Mouse (Mus musculus) retina, postnatal 7 days (tissue): ENCODE measurements around the gene Mst1.

Source experiments
- DNase-seq: peaks from one replicate; pipeline ENCODE4 v3.0.0-alpha.2; 2012; ENCODE audit warnings: low read depth, low spot score

Gene Mst1

GRCm38 (mm10) chr9:108080168-108080567 lies at the start of gene Mst1:
TSS of gene Mst1 (plus strand) at chr9:108080436.
- no peak for DNase-seq

GRCm38 (mm10) chr9:108032126-108032525 lies 48.1 kb upstream of the Mst1 start:
- no peak for DNase-seq

- DNase-seq = no peak
These were observed 44.7 kb upstream of the Mst1 start for GRCm38 (mm10) chr9:108035331-108036156.

GRCm38 (mm10) chr9:108044751-108045492 lies 35.3 kb upstream of the Mst1 start:
- no peak for DNase-seq

GRCm38 (mm10) chr9:108046582-108046981 lies 33.7 kb upstream of the Mst1 start:
- no peak for DNase-seq

- DNase-seq = no peak
These were observed 32.4 kb upstream of the Mst1 start for GRCm38 (mm10) chr9:108047601-108048565.

GRCm38 (mm10) chr9:108048566-108048955 lies 31.7 kb upstream of the Mst1 start:
- no peak for DNase-seq

GRCm38 (mm10) chr9:108049016-108049455 lies 31.2 kb upstream of the Mst1 start, which contains the start of gene Gmppb:
TSS of gene Gmppb (plus strand) at chr9:108049242.
- DNase-seq = peak; percentile 87

GRCm38 (mm10) chr9:108049561-108050251 lies 30.5 kb upstream of the Mst1 start:
- DNase-seq = no peak

- DNase-seq = no peak
These were observed 28.9 kb upstream of the Mst1 start for GRCm38 (mm10) chr9:108051184-108051930.

GRCm38 (mm10) chr9:108051931-108052220 lies 28.4 kb upstream of the Mst1 start:
- DNase-seq = no peak

- DNase-seq = no peak
These were observed 27.8 kb upstream of the Mst1 start for GRCm38 (mm10) chr9:108052411-108052810.

GRCm38 (mm10) chr9:108052885-108053664 lies 27.2 kb upstream of the Mst1 start, which contains the start of gene Amigo3:
TSS of gene Amigo3 (plus strand) at chr9:108053159.
- DNase-seq = peak; percentile 92

- no peak for DNase-seq
These were observed 26.5 kb upstream of the Mst1 start for GRCm38 (mm10) chr9:108053665-108054225.

- no peak for DNase-seq
These were observed 25.8 kb upstream of the Mst1 start for GRCm38 (mm10) chr9:108054331-108055040.

- no peak for DNase-seq
These were observed 25.2 kb upstream of the Mst1 start for GRCm38 (mm10) chr9:108055061-108055460.

- DNase-seq = no peak
These were observed 24.5 kb upstream of the Mst1 start for GRCm38 (mm10) chr9:108055661-108056237.
